Mouse (Mus musculus) liver, postnatal 0 days (tissue): ENCODE data around the gene Fermt3.

Experiments used
- CTCF ChIP-seq: sonication (generic); IDR thresholded peaks from 2 replicates; pipeline ENCODE4 v1.5.1; 2016; ENCODE audit warnings: antibody characterized with exemption, low read depth
- EP300 ChIP-seq: IDR thresholded peaks from 2 replicates; pipeline ENCODE4 v1.6.1; 2016; ENCODE audit warnings: antibody characterized with exemption, low read depth, mild to moderate bottlenecking

- peak; percentile 79 for TF ChIP-seq CTCF
- TF ChIP-seq EP300, result no peak
Observed at GRCm38 (mm10) chr19:6969665-6970381, 49.4 kb downstream of the Fermt3 start.
